In genomic region chr11:66606646-66607045, GRCm38 (mm10) we compare ENCODE assay signal across 24 mouse cellular contexts.
A peak's percentile ranks its signal among the peaks of the same experiment; 100 is the strongest.
DNase-seq lines count a peak whose midpoint lies in the region; ATAC-seq and TF ChIP-seq lines count a peak whose summit lies in the region.
"Had no signal": no experiment of that assay in that cellular context is flagged by ENCODE, and none has a peak within 500 bp of the region (broad histone marks: within the 10 kb centered on the region; RNA-seq: fewer than 3 reads in every experiment).

No protein-coding gene starts in this region.

- WGBS in kidney, postnatal 0 days: 19% methylated on average over 9 of the region's 9 CpGs

- no peak for ATAC-seq in kidney, postnatal 0 days (replicated peaks; ENCODE audit: low FRiP score, low read depth)
- ATAC-seq: activated CD4-positive, CD25-positive, alpha-beta regulatory T cell, adult 4 months; CD4-positive, CD25-positive, alpha-beta regulatory T cell, adult 4 months; forebrain, embryonic 15.5 days had no signal

- H3K27ac ChIP-seq in kidney, postnatal 0 days: no peak overlapping the region
- H3K27ac ChIP-seq: embryonic facial prominence, embryonic 12.5 days; forebrain, embryonic 12.5 days; forebrain, embryonic 15.5 days; heart, adult 2 months; heart, embryonic 10.5 days; heart, embryonic 13.5 days; hindbrain, embryonic 12.5 days; hindbrain, embryonic 15.5 days had no signal

- no peaks in the 10 kb centered on the region for H3K27me3 ChIP-seq in kidney, postnatal 0 days (ENCODE audit: insufficient read depth, low read length)
- H3K27me3 ChIP-seq: embryonic facial prominence, embryonic 12.5 days; forebrain, embryonic 12.5 days; forebrain, embryonic 15.5 days; heart, embryonic 13.5 days; hindbrain, embryonic 12.5 days; hindbrain, embryonic 15.5 days had no signal

- TF ChIP-seq CTCF in kidney, postnatal 0 days (IDR thresholded peaks at IDR 0.05; ENCODE audit: low read depth): no peak
- TF ChIP-seq CTCF in brain, embryonic 14.5 days (IDR thresholded peaks at IDR 0.05; ENCODE audit: borderline replicate concordance, extremely low read depth, insufficient read depth, insufficient read length): no peak

- H3K4me2 ChIP-seq in kidney, postnatal 0 days (ENCODE audit: low read length): no peak overlapping the region
- H3K4me2 ChIP-seq: embryonic facial prominence, embryonic 12.5 days; forebrain, embryonic 12.5 days; forebrain, embryonic 15.5 days; heart, embryonic 13.5 days; hindbrain, embryonic 12.5 days; hindbrain, embryonic 15.5 days had no signal

- H3K4me1 ChIP-seq in kidney, postnatal 0 days (replicated peaks; ENCODE audit: insufficient read depth, low read length): no peaks in the 10 kb centered on the region
- H3K4me1 ChIP-seq: embryonic facial prominence, embryonic 12.5 days; forebrain, embryonic 15.5 days; heart, embryonic 10.5 days; heart, embryonic 13.5 days; hindbrain, embryonic 15.5 days had no signal

- H3K9ac ChIP-seq in kidney, postnatal 0 days (ENCODE audit: low read depth, low read length): no peak overlapping the region
- H3K9ac ChIP-seq: embryonic facial prominence, embryonic 12.5 days; forebrain, embryonic 12.5 days; forebrain, embryonic 15.5 days; heart, embryonic 13.5 days; hindbrain, embryonic 12.5 days; hindbrain, embryonic 15.5 days had no signal

- TF ChIP-seq POLR2A in brain, embryonic 14.5 days (IDR thresholded peaks at IDR 0.05; ENCODE audit: borderline replicate concordance, extremely low read depth, insufficient read depth, insufficient read length, poor library complexity, severe bottlenecking): no peak

- H3K9me3 ChIP-seq in kidney, postnatal 0 days (replicated peaks; ENCODE audit: low read length): no peaks in the 10 kb centered on the region
- H3K9me3 ChIP-seq: embryonic facial prominence, embryonic 12.5 days; forebrain, embryonic 12.5 days; forebrain, embryonic 15.5 days; heart, embryonic 10.5 days; heart, embryonic 13.5 days; hindbrain, embryonic 12.5 days; hindbrain, embryonic 15.5 days had no signal

- peak; percentile 18 for DNase-seq in heart, adult 11 months
- DNase-seq in heart, postnatal 14 days: no peak
- DNase-seq in kidney, postnatal 0 days (ENCODE audit: low spot score): peak; percentile 67
- no peak for DNase-seq in kidney, adult 11 months
- peak; percentile 1 for DNase-seq in brain, embryonic 14.5 days (ENCODE audit: low read depth)
- no peak for DNase-seq in left cerebral cortex, postnatal 4 days
- DNase-seq: adrenal gland, adult 8-10 months; adrenal gland, postnatal 25 days; cerebellum, adult 18-20 months; cerebellum, adult 9-10 months; cerebellum, postnatal 14 days; embryo, embryonic 11 days; gastrocnemius, postnatal 25 days; heart, adult 2 months had no signal

- no peak overlapping the region for H3K4me3 ChIP-seq in kidney, postnatal 0 days (replicated peaks; ENCODE audit: low read depth, low read length)
- H3K4me3 ChIP-seq: embryonic facial prominence, embryonic 12.5 days; erythroblast, embryonic 14.5 days; forebrain, embryonic 12.5 days; forebrain, embryonic 15.5 days; heart, adult 2 months; heart, embryonic 10.5 days; heart, embryonic 13.5 days; hindbrain, embryonic 12.5 days; hindbrain, embryonic 15.5 days had no signal

- no peaks in the 10 kb centered on the region for H3K36me3 ChIP-seq in kidney, postnatal 0 days (ENCODE audit: insufficient read depth, low read length)
- H3K36me3 ChIP-seq: embryonic facial prominence, embryonic 12.5 days; forebrain, embryonic 12.5 days; forebrain, embryonic 15.5 days; heart, embryonic 10.5 days; heart, embryonic 13.5 days; hindbrain, embryonic 12.5 days; hindbrain, embryonic 15.5 days had no signal

- intact Hi-C loops in heart, postnatal 14 days (cut with DNase I): no loop called here
- intact Hi-C loops in left cerebral cortex, postnatal 4 days (cut with DNase I): no loop called here

Comparison
In these comparisons a context has a peak if more than half of its experiments do, and no peak if none do; other contexts are left out.
1. DNase-seq: peak in heart, adult 11 months (single experiment), kidney, postnatal 0 days (single experiment) and brain, embryonic 14.5 days (single experiment); none in heart, postnatal 14 days (0 of 2), kidney, adult 11 months (single experiment) and left cerebral cortex, postnatal 4 days (single experiment).